Mouse (Mus musculus): Measurements from ENCODE around the gene Galnt6. TPM values are rescaled to one million over a fixed set of nuclear protein-coding genes. Genes with fewer than 3 reads are reported as not detected.

The Galnt6 gene
- polyA plus RNA-seq (2017; shearing (Covaris generic)) = 186 TPM

GRCm38 (mm10) chr15:100729281-100729985 is at the start of gene Galnt6:
Gene Galnt6, minus strand, starts transcription at chr15:100729376.

GRCm38 (mm10) chr15:100761419-100762185 is 32.4 kb upstream of the Galnt6 start, which contains the start of gene Slc4a8:
Gene Slc4a8, plus strand, starts transcription at chr15:100761747.

GRCm38 (mm10) chr15:100687430-100687971 is 41.7 kb downstream of the Galnt6 start, which contains the start of gene Cela1:
Gene Cela1, minus strand, starts transcription at chr15:100687921.

GRCm38 (mm10) chr15:100669337-100669736 is 59.8 kb downstream of the Galnt6 start, which contains the start of gene Bin2:
Gene Bin2, minus strand, starts transcription at chr15:100669553.

Other genes starting within 250 kb of the Galnt6 start
- gene Csrnp2, start 233.9 kb downstream of the Galnt6 start, polyA plus RNA-seq (2017; shearing (Covaris generic)) = 5.9 TPM
- gene Tfcp2, start 177.4 kb downstream of the Galnt6 start, polyA plus RNA-seq (2017; shearing (Covaris generic)) = 9.6 TPM
- 17.6 TPM for gene Pou6f1, start 129.4 kb downstream of the Galnt6 start, polyA plus RNA-seq (2017; shearing (Covaris generic))
- gene Dazap2, start 114.0 kb downstream of the Galnt6 start, polyA plus RNA-seq (2017; shearing (Covaris generic)) = 576 TPM
- gene Smagp, start 92.4 kb downstream of the Galnt6 start, polyA plus RNA-seq (2017; shearing (Covaris generic)) = not detected
- gene Bin2, start 59.8 kb downstream of the Galnt6 start, polyA plus RNA-seq (2017; shearing (Covaris generic)) = 733 TPM
- gene Cela1, start 41.5 kb downstream of the Galnt6 start, polyA plus RNA-seq (2017; shearing (Covaris generic)) = 4.6 TPM
- 14.6 TPM for gene Slc4a8, start 32.4 kb upstream of the Galnt6 start, polyA plus RNA-seq (2017; shearing (Covaris generic))
- 0.26 TPM for gene Scn8a, start 140.5 kb upstream of the Galnt6 start, polyA plus RNA-seq (2017; shearing (Covaris generic))

Measured in CD4-positive, CD25-positive, alpha-beta regulatory T cell (primary cell).